Mouse (Mus musculus) ovary, postnatal 36 days (tissue): ENCODE data around the gene Psmd5.
"Not testable (repeated sequence)": the region's sequence is repeated elsewhere in the genome, so short reads cannot be mapped to it uniquely, and the experiment has no call there.

Experiments
- DNase-seq: peaks from one replicate; pipeline ENCODE4 v3.0.0; 2022; ENCODE audit warnings: low spot score, mixed read lengths

The Psmd5 gene

DNA sequence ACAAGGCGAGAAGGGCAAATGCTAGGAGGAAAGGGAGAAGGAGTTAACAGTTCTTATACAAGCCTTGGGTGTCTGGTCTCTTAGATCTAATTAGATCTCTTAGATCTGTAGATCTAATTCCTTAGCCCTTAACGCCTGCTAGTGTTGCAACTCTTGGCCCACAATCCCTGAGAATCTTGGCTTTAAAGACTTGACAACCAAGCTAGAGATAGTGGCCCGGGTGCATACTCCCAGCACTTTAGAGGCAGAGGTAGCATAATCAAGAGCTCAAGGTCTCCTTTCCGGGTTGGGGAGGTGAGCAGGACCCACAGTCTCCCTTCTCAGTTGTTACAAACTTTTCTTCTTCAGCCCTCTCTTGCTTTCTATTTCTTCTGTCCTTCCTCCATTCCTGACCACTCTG is 47.2 kb downstream of the Psmd5 start:
- no peak for DNase-seq

DNA sequence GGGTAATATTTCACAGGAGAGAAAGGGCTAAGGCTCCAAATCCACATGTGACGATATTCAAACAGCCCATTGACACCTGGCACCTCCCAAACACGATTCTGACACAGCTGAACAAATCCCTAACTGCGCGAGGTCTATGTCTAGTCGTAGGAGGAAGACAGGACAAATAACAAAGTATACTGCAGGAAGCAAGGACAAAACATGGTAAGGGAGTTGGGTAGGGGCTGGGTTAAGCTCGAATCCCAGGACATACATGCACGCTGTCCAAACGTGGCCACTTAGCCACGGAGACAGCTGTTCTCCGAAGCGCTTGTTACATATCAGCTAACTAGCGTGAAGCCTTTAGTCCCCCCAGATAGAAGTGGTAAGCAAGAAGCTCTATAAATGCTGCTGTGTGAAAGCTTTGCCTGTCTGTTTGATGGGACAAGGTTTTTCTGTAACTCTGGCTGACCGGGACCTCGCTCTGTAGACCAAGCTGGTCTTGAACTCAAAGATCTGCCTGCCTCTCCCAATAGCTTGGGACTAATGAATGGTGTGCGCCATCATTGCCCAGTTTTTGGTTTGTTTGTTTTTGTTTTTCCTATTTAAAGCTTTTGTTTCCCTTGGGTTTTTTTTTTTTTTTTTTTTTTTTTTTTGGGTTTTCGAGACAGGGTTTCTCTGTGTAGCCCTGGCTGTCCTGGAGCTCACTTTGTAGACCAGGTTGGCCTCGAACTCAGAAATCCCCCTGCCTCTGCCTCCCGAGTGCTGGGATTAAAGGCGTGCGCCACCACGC is 48.1 kb downstream of the Psmd5 start:
- no peak for DNase-seq

DNA sequence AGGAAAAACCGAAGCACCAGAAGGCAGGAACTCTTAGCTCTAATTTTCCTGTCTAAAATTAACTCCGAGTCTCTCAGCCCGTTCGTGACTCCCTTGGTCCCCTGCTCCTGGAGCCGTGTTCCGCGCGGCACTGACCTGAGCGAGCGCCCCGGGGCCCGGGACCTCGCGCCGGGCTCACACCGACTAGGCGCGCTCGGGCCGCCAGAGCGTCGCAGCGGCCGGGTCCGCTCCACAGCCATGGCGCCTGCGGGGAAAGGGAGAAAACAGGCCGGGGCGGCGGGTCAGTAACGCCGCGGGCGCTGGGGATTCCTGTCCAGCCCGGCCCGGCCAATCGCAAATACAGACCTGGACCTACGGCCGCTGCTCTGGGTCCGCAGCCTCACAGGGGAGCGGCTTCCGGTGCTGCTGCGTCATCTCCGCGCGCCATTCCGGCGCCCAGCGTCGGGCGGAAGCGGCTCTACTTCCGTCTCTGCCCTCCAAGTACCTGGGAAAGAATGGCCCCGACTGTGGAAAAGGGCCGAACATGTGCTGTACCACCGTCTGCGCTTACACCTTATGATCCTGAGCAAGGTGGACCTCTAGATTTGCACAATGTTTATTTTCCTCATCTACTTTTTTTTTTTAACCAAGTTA is 48.8 kb downstream of the Psmd5 start, which contains the start of gene Fbxw2:
Fbxw2 (minus strand) TSS at position 485 of the 633 bp plus-strand sequence.
- DNase-seq, result peak; percentile 91

DNA sequence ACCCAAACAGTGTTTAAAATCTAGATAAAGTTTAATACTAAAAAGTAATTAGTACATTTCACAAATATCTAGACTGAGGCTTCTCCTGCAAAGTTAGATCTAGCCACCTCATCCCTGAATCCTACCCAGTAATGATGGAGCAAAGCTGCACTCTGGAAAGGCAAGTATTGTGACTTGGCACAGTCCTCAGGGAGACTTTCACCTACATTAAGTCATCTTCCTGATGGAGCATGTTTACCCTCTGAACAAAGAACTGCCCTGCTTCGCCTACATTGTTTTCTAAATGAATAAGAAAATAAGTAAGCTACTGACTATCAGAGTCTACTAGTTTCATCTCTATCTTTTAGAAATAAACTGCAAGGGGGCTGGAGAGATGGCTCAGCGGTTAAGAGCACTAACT is 56.3 kb downstream of the Psmd5 start:
- no peak for DNase-seq

- not testable (repeated sequence) for DNase-seq
These were observed 58.9 kb downstream of the Psmd5 start for GRCm38 (mm10) chr2:34815893-34816292.

GRCm38 (mm10) chr2:34812706-34813105 is 62.1 kb downstream of the Psmd5 start:
- DNase-seq, result no peak

DNA sequence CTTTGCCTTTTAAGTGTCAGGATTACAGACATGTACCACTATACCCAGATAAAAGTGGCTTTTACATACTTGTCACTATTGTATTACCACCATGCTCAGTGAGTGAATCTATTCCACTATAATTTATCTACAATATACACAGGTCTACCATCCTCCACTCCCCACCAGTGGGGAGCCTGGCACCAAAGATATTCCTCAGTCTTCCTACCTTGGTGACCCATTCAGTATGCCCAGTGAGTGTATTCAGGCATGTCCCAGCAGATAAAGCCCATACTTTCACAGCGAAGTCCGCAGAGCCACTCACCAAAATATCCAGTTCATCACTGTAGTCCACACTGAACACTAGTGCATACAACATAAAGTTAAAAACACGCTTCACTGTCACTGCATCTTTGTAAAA is 64.0 kb downstream of the Psmd5 start:
- DNase-seq, result no peak

DNA sequence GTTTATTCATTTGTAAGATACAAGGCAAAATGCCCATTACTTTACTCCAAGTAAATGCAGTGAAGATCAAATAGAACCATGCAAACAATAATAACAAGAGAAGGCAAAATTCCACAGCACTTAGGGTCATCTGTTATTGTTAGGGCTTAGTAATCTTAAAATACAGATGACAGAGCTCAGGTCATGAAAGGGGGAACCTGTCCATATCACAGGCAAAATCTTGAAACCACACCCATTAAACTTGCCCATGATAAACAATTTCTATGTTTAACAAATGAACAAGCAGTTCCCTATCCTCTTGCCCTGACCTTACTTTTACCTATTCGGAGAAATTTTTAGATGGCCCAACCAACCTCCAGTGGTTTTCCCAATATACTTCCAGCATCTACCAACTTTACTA is 65.2 kb downstream of the Psmd5 start:
- no peak for DNase-seq

- no peak for DNase-seq
These were observed 66.7 kb downstream of the Psmd5 start for GRCm38 (mm10) chr2:34808057-34808456.

- DNase-seq, result no peak
These were observed 69.3 kb downstream of the Psmd5 start for GRCm38 (mm10) chr2:34805364-34805950.

DNA sequence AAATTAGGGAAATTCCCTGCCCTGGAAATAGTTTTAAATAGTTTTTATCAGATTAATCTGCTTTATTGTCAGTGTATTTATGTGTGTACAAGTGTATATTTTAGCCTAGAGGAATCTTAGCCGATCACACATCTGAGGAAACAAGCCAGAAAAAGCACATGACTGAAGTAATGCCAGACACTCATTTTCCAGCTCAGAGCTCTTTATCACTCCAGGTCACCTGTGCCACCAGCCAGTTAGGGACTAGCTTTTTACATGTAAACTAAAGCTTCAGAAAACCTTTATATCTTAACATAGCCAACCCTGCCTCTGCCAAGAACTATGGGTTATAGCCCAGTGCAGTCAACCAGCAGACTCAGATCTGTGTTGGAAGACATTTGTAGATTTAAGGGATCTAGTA is 70.0 kb downstream of the Psmd5 start:
- DNase-seq, result no peak

GRCm38 (mm10) chr2:34804172-34804571 is 70.6 kb downstream of the Psmd5 start:
- DNase-seq, result no peak

GRCm38 (mm10) chr2:34803746-34804145 is 71.0 kb downstream of the Psmd5 start:
- no peak for DNase-seq

DNA sequence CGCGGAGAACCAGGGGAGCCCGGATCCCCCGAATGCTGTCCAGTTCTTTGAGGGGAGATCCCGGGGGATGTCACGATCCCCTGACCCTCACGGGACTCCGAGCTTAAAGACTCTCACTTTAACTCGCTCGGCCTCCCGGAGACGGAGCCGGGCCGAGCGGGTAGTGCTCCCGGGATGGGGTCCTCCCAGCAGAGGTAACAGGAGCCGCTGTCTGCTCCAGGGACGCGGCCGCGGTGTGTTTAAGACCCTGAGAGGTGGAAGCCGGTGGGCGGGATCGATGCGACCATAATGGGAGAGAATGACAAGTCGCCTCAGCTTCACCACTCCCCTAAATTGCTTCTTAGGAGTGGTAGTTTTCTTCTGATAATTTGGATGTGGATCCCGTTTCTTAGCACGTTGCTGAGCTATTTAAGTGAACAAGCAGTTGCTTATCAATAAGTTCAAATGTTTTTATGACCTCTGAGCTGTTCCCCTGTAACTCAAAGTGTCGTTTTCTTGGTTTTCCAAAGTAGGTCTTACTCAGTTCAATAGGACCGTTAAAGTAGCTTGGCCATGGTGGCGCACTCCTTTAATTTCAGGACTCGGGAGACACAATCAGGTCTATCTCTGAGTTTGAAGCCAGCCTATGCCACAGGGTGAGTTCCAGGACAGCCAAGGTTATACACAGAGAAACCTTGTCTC is 72.1 kb downstream of the Psmd5 start:
- peak; percentile 31 for DNase-seq

- DNase-seq, result peak; percentile 94
These were observed 73.0 kb downstream of the Psmd5 start for GRCm38 (mm10) chr2:34801516-34802482.

DNA sequence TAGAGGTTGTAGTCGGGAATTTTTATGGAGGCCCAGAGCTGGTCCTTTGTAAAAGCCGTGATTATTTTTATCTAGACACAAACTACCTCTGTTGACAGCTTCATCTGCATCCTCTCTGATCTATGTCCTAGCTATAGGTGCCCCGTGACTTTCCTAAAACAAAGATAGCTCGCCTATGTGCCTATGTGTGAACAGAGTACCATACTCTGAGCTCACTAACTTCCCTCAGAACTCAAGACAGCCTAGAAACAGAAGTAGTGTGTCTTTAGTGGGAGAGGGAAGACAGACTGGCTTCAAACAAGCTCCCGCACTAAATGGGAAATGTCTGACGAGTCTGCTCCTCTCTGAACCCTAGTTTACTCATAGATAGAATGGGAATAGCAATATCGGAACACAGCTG is 74.4 kb downstream of the Psmd5 start:
- DNase-seq, result no peak
